Mouse (Mus musculus) layer of hippocampus, adult 2 months (tissue): ENCODE measurements around the gene Pfkfb2. TPM values are rescaled to one million over a fixed set of nuclear protein-coding genes. Genes with fewer than 3 reads are reported as not detected.
"Not testable (repeated sequence)": the region's sequence is repeated elsewhere in the genome, so short reads cannot be mapped to it uniquely, and the experiment has no call there.

Source experiments
- DNase-seq, 2 experiments: peaks; one replicate each; pipeline ENCODE4 v3.0.0; 2022; ENCODE audit warnings: low spot score in 2 of 2
- H3K27ac ChIP-seq: fragments of 200-600 bp; 2 replicates; pipeline ENCODE4 v1.8.1; 2022
- H3K4me3 ChIP-seq: fragments of 200-600 bp; 2 replicates; pipeline ENCODE4 v1.8.1; 2022; ENCODE audit warnings: mild to moderate bottlenecking
- CTCF ChIP-seq: fragments of 200-600 bp; conservative IDR thresholded peaks from 2 replicates; pipeline ENCODE4 v1.8.1; 2022; ENCODE audit warnings: antibody characterized with exemption, mild to moderate bottlenecking, moderate library complexity
- total RNA-seq, 2 experiments: library from RNA; stranded (reverse); gene quantifications; 2 replicates each; pipeline ENCODE4 v1.2.3; 2021

The Pfkfb2 gene
- total RNA-seq, 2 experiments from 2014 or later = 45.6 to 51.7 TPM

- H3K4me3 ChIP-seq = no peak overlapping the region
- TF ChIP-seq CTCF = no peak
- DNase-seq = no peak
- no peak overlapping the region for H3K27ac ChIP-seq
These were observed 18.6 kb downstream of the Pfkfb2 start for GRCm38 (mm10) chr1:130710283-130711080.

GRCm38 (mm10) chr1:130703613-130704012 lies 25.4 kb downstream of the Pfkfb2 start:
- H3K4me3 ChIP-seq = no peak overlapping the region
- no peak for TF ChIP-seq CTCF
- DNase-seq = no peak
- H3K27ac ChIP-seq = no peak overlapping the region

- no peak for TF ChIP-seq CTCF
- H3K27ac ChIP-seq = no peak overlapping the region
- DNase-seq = no peak
- no peak overlapping the region for H3K4me3 ChIP-seq
These were observed 27.1 kb downstream of the Pfkfb2 start for GRCm38 (mm10) chr1:130701976-130702375.

- no peak for TF ChIP-seq CTCF
- DNase-seq = peak in 1 of 2 experiments; percentile 36
- H3K4me3 ChIP-seq = no peak overlapping the region
- H3K27ac ChIP-seq = peak overlapping the region; percentile 18; the same call in 1 of the 2 replicates
These were observed 29.0 kb downstream of the Pfkfb2 start for GRCm38 (mm10) chr1:130699937-130700633.

GRCm38 (mm10) chr1:130698601-130699000 lies 30.5 kb downstream of the Pfkfb2 start:
- DNase-seq = no peak
- TF ChIP-seq CTCF = no peak
- Histone ChIP-seq H3K4me3 (no peak overlapping the region), H3K27ac (no peak overlapping the region)

- TF ChIP-seq CTCF = no peak
These were observed 45.1 kb downstream of the Pfkfb2 start for GRCm38 (mm10) chr1:130683905-130684304.

GRCm38 (mm10) chr1:130681656-130682413 lies 47.2 kb downstream of the Pfkfb2 start:
- no peak for DNase-seq
- no peak overlapping the region for H3K4me3 ChIP-seq
- no peak for TF ChIP-seq CTCF
- no peak overlapping the region for H3K27ac ChIP-seq

More at GRCm38 (mm10) chr1:130683905-130684304, 45.1 kb downstream of the Pfkfb2 start:
- DNase-seq = no peak
- Histone ChIP-seq H3K4me3 (no peak overlapping the region), H3K27ac (no peak overlapping the region)

GRCm38 (mm10) chr1:130681075-130681474 lies 48.0 kb downstream of the Pfkfb2 start:
- Histone ChIP-seq H3K4me3 (no peak overlapping the region), H3K27ac (no peak overlapping the region)
- no peak for DNase-seq
- TF ChIP-seq CTCF = no peak

- TF ChIP-seq CTCF = no peak
- Histone ChIP-seq H3K27ac (no peak overlapping the region), H3K4me3 (no peak overlapping the region)
- DNase-seq = no peak
These were observed 50.5 kb downstream of the Pfkfb2 start for GRCm38 (mm10) chr1:130678551-130678950.

GRCm38 (mm10) chr1:130663576-130663975 lies 65.5 kb downstream of the Pfkfb2 start:
- not testable (repeated sequence) for DNase-seq, H3K27ac ChIP-seq, H3K4me3 ChIP-seq

GRCm38 (mm10) chr1:130661454-130661853 lies 67.6 kb downstream of the Pfkfb2 start, which contains the start of gene C4bp:
Gene C4bp (minus strand): TSS chr1:130661632.
- DNase-seq = no peak
- no peak within 1 kb of the TSS for H3K27ac ChIP-seq
- H3K4me3 ChIP-seq = no peak within 1 kb of the TSS
- TF ChIP-seq CTCF = no peak

GRCm38 (mm10) chr1:130659641-130660040 lies 69.4 kb downstream of the Pfkfb2 start:
- not testable (repeated sequence) for H3K27ac ChIP-seq, DNase-seq, H3K4me3 ChIP-seq

- no peak for TF ChIP-seq CTCF
- no peak overlapping the region for H3K4me3 ChIP-seq
- H3K27ac ChIP-seq = no peak overlapping the region
- DNase-seq = no peak
These were observed 85.0 kb downstream of the Pfkfb2 start for GRCm38 (mm10) chr1:130644103-130644502.
